Mouse (Mus musculus) liver, adult (tissue): ENCODE data around the gene Rgs6.

Experiments used
- GATA4 ChIP-seq: IDR thresholded peaks from 2 replicates; pipeline ENCODE4 v1.6.1; 2014; ENCODE audit warnings: mild to moderate bottlenecking, low read length; ENCODE audit not compliant: insufficient replicate concordance

Rgs6 gene

GRCm38 (mm10) chr12:82996775-82997174 lies 408.7 kb downstream of the Rgs6 start:
- TF ChIP-seq GATA4 = no peak

- no peak for TF ChIP-seq GATA4
Observed at GRCm38 (mm10) chr12:82998682-82999332, 410.7 kb downstream of the Rgs6 start.

GRCm38 (mm10) chr12:82999333-83000032 lies 411.4 kb downstream of the Rgs6 start:
- no peak for TF ChIP-seq GATA4

- TF ChIP-seq GATA4 = no peak
Observed at GRCm38 (mm10) chr12:83000033-83000570, 412.0 kb downstream of the Rgs6 start.

GRCm38 (mm10) chr12:83000957-83001356 lies 412.9 kb downstream of the Rgs6 start:
- no peak for TF ChIP-seq GATA4

GRCm38 (mm10) chr12:83004014-83004682 lies 416.1 kb downstream of the Rgs6 start:
- no peak for TF ChIP-seq GATA4

- TF ChIP-seq GATA4 = no peak
Observed at GRCm38 (mm10) chr12:83011056-83011565, 423.0 kb downstream of the Rgs6 start.

GRCm38 (mm10) chr12:83013918-83014691 lies 426.0 kb downstream of the Rgs6 start:
- no peak for TF ChIP-seq GATA4

GRCm38 (mm10) chr12:83014848-83015247 lies 426.8 kb downstream of the Rgs6 start:
- no peak for TF ChIP-seq GATA4

- no peak for TF ChIP-seq GATA4
Observed at GRCm38 (mm10) chr12:83015366-83015765, 427.3 kb downstream of the Rgs6 start.

GRCm38 (mm10) chr12:83016486-83016885 lies 428.4 kb downstream of the Rgs6 start:
- no peak for TF ChIP-seq GATA4

- TF ChIP-seq GATA4 = no peak
Observed at GRCm38 (mm10) chr12:83018005-83018404, 429.9 kb downstream of the Rgs6 start.

- no peak for TF ChIP-seq GATA4
Observed at GRCm38 (mm10) chr12:83026985-83027384, 438.9 kb downstream of the Rgs6 start.

- TF ChIP-seq GATA4 = no peak
Observed at GRCm38 (mm10) chr12:83033171-83033835, 445.2 kb downstream of the Rgs6 start.
